Mouse (Mus musculus): ENCODE results near the gene Ifi209. TPM values are rescaled to one million over a fixed set of nuclear protein-coding genes. Genes with fewer than 3 reads are reported as not detected.
"Not testable (repeated sequence)": the region's sequence is repeated elsewhere in the genome, so short reads cannot be mapped to it uniquely, and the experiment has no call there.

Gene Ifi209
- polyA plus RNA-seq (2014; fragmentation: Nextera tagmentation; extraction: Ambion mirVana), result 0.26 and 0.30 TPM in 2 replicates

- DNase-seq; ATAC-seq (ENCODE audit: insufficient read depth); H3K27ac ChIP-seq (ENCODE audit: low read depth); H3K4me1 ChIP-seq (ENCODE audit: insufficient read depth); H3K36me3 ChIP-seq (ENCODE audit: insufficient read depth); H3K27me3 ChIP-seq (ENCODE audit: insufficient read depth, low read length); H3K4me3 ChIP-seq (ENCODE audit: low read depth, low read length); H3K9me3 ChIP-seq (ENCODE audit: low read depth, low read length); H3K9ac ChIP-seq; H3K4me2 ChIP-seq: not testable (repeated sequence)
- WGBS, result 70% methylated on average over 2 of the region's 2 CpGs
These were observed at the start of gene Ifi209 for GRCm38 (mm10) chr1:173630622-173631021. Gene Ifi209 (plus strand): TSS chr1:173630917.

GRCm38 (mm10) chr1:173589698-173590097 is 41.0 kb upstream of the Ifi209 start:
- WGBS, result 80% methylated on average over 2 of the region's 2 CpGs
- H3K36me3 ChIP-seq (ENCODE audit: insufficient read depth); H3K27ac ChIP-seq (ENCODE audit: low read depth); DNase-seq; H3K4me2 ChIP-seq; H3K9ac ChIP-seq; ATAC-seq (ENCODE audit: insufficient read depth); H3K27me3 ChIP-seq (ENCODE audit: insufficient read depth, low read length); H3K4me3 ChIP-seq (ENCODE audit: low read depth, low read length); H3K4me1 ChIP-seq (ENCODE audit: insufficient read depth); H3K9me3 ChIP-seq (ENCODE audit: low read depth, low read length): not testable (repeated sequence)

- WGBS, result 65% methylated on average over 3 of the region's 3 CpGs
- not testable (repeated sequence) for H3K27ac ChIP-seq (ENCODE audit: low read depth); H3K27me3 ChIP-seq (ENCODE audit: insufficient read depth, low read length); DNase-seq; H3K9me3 ChIP-seq (ENCODE audit: low read depth, low read length); H3K4me2 ChIP-seq; H3K4me3 ChIP-seq (ENCODE audit: low read depth, low read length); ATAC-seq (ENCODE audit: insufficient read depth); H3K9ac ChIP-seq; H3K36me3 ChIP-seq (ENCODE audit: insufficient read depth); H3K4me1 ChIP-seq (ENCODE audit: insufficient read depth)
These were observed 31.8 kb upstream of the Ifi209 start, which contains the start of gene Ifi213 for GRCm38 (mm10) chr1:173598838-173599494. Gene Ifi213 (minus strand): TSS chr1:173599274.

- H3K4me3 ChIP-seq (ENCODE audit: low read depth, low read length); H3K27ac ChIP-seq (ENCODE audit: low read depth); H3K9ac ChIP-seq; H3K4me2 ChIP-seq; DNase-seq; ATAC-seq (ENCODE audit: insufficient read depth); H3K4me1 ChIP-seq (ENCODE audit: insufficient read depth); H3K9me3 ChIP-seq (ENCODE audit: low read depth, low read length); H3K27me3 ChIP-seq (ENCODE audit: insufficient read depth, low read length); H3K36me3 ChIP-seq (ENCODE audit: insufficient read depth): not testable (repeated sequence)
- 72% methylated on average over 3 of the region's 3 CpGs for WGBS
These were observed 20.4 kb upstream of the Ifi209 start for GRCm38 (mm10) chr1:173610291-173610690.

GRCm38 (mm10) chr1:173622216-173622615 is 8.5 kb upstream of the Ifi209 start:
- H3K27me3 ChIP-seq (ENCODE audit: insufficient read depth, low read length); H3K9ac ChIP-seq; DNase-seq; H3K36me3 ChIP-seq (ENCODE audit: insufficient read depth); H3K4me3 ChIP-seq (ENCODE audit: low read depth, low read length); H3K27ac ChIP-seq (ENCODE audit: low read depth); H3K4me1 ChIP-seq (ENCODE audit: insufficient read depth); ATAC-seq (ENCODE audit: insufficient read depth); H3K9me3 ChIP-seq (ENCODE audit: low read depth, low read length); H3K4me2 ChIP-seq: not testable (repeated sequence)
- 75% methylated on average over 2 of the region's 2 CpGs for WGBS

- ATAC-seq (ENCODE audit: insufficient read depth) (no peak), DNase-seq (no peak)
- Histone ChIP-seq H3K4me2 (no peak overlapping the region), H3K27ac (ENCODE audit: low read depth) (no peak overlapping the region), H3K36me3 (ENCODE audit: insufficient read depth) (no peaks in the 10 kb centered on the region), H3K9ac (no peak overlapping the region), H3K4me1 (ENCODE audit: insufficient read depth) (no peaks in the 10 kb centered on the region), H3K4me3 (ENCODE audit: low read depth, low read length) (no peak overlapping the region), H3K9me3 (ENCODE audit: low read depth, low read length) (no peaks in the 10 kb centered on the region), H3K27me3 (ENCODE audit: insufficient read depth, low read length) (no peaks in the 10 kb centered on the region)
- 76% methylated on average over 2 of the region's 2 CpGs for WGBS
- TF ChIP-seq CTCF (IDR thresholded peaks at IDR 0.05; ENCODE audit: low read depth), result no peak
These were observed 6.7 kb upstream of the Ifi209 start for GRCm38 (mm10) chr1:173624052-173624451.

GRCm38 (mm10) chr1:173626686-173627085 is 4.0 kb upstream of the Ifi209 start:
- H3K36me3 ChIP-seq (ENCODE audit: insufficient read depth), result no peaks in the 10 kb centered on the region

More at GRCm38 (mm10) chr1:173626686-173627085, 4.0 kb upstream of the Ifi209 start:
- Histone ChIP-seq H3K4me2 (no peak overlapping the region), H3K4me1 (ENCODE audit: insufficient read depth) (no peaks in the 10 kb centered on the region), H3K4me3 (ENCODE audit: low read depth, low read length) (no peak overlapping the region), H3K27ac (ENCODE audit: low read depth) (no peak overlapping the region), H3K9ac (no peak overlapping the region), H3K9me3 (ENCODE audit: low read depth, low read length) (no peaks in the 10 kb centered on the region), H3K27me3 (ENCODE audit: insufficient read depth, low read length) (no peaks in the 10 kb centered on the region)
- WGBS, result 55% methylated on average over 2 of the region's 2 CpGs
- DNase-seq (no peak), ATAC-seq (ENCODE audit: insufficient read depth) (no peak)
- no peak for TF ChIP-seq CTCF (IDR thresholded peaks at IDR 0.05; ENCODE audit: low read depth)
